Mouse (Mus musculus) hindbrain, embryonic 15.5 days (tissue): ENCODE results near the gene Cdc6. TPM values are rescaled to one million over a fixed set of nuclear protein-coding genes. Genes with fewer than 3 reads are reported as not detected.

Source experiments
- ATAC-seq: fragments of 200-750 bp; cut with Nextera tagmentation; 2 replicates; pipeline ENCODE4 v1.8.0; 2017; ENCODE audit warnings: low read depth, moderate number of reproducible peaks, moderate TSS enrichment; ENCODE audit not compliant: low FRiP score
- H3K27ac ChIP-seq: fragments of 300-500 bp; sonication (generic); replicated peaks from 2 replicates; pipeline ENCODE4 v1.5.1; 2015; ENCODE audit warnings: mild to moderate bottlenecking, inconsistent platforms
- H3K27me3 ChIP-seq: fragments of 300-500 bp; sonication (generic); 2 replicates; pipeline ENCODE4 v1.6.1; 2015; ENCODE audit warnings: control low read depth, inconsistent platforms
- H3K36me3 ChIP-seq: fragments of 300-500 bp; sonication (generic); 2 replicates; pipeline ENCODE4 v1.6.1; 2015; ENCODE audit warnings: control low read depth, inconsistent platforms
- H3K4me1 ChIP-seq: fragments of 300-500 bp; sonication (generic); replicated peaks from 2 replicates; pipeline ENCODE4 v1.6.1; 2015; ENCODE audit warnings: control low read depth, inconsistent platforms
- H3K4me2 ChIP-seq: fragments of 300-500 bp; sonication (generic); 2 replicates; pipeline ENCODE4 v1.6.1; 2015; ENCODE audit warnings: moderate library complexity, mild to moderate bottlenecking, inconsistent platforms
- H3K4me3 ChIP-seq: fragments of 300-500 bp; sonication (generic); 2 replicates; pipeline ENCODE4 v1.5.1; 2015; ENCODE audit warnings: mild to moderate bottlenecking, inconsistent platforms
- H3K9ac ChIP-seq: fragments of 300-500 bp; sonication (generic); 2 replicates; pipeline ENCODE4 v1.6.1; 2015; ENCODE audit warnings: inconsistent platforms
- H3K9me3 ChIP-seq: fragments of 300-500 bp; sonication (generic); 2 replicates; pipeline ENCODE4 v1.6.1; 2016; ENCODE audit warnings: control low read depth, inconsistent platforms
- WGBS: fragments of 180-500 bp; shearing (Covaris S2); methylation state at CpG from one replicate; pipeline ENCODE4 v1.1.7; 2015; 5-methylcytosine and 5-hydroxymethylcytosine counted together
- polyA plus RNA-seq: library from polyadenylated mRNA; unstranded; fragments of >200 nt; fragmentation: Nextera tagmentation; extraction: Ambion mirVana; gene quantifications from 2 replicates; pipeline ENCODE4 v1.2.1, GENCODE M21; 2015

The Cdc6 gene
- polyA plus RNA-seq = 5.5 and 6.0 TPM in 2 replicates

DNA sequence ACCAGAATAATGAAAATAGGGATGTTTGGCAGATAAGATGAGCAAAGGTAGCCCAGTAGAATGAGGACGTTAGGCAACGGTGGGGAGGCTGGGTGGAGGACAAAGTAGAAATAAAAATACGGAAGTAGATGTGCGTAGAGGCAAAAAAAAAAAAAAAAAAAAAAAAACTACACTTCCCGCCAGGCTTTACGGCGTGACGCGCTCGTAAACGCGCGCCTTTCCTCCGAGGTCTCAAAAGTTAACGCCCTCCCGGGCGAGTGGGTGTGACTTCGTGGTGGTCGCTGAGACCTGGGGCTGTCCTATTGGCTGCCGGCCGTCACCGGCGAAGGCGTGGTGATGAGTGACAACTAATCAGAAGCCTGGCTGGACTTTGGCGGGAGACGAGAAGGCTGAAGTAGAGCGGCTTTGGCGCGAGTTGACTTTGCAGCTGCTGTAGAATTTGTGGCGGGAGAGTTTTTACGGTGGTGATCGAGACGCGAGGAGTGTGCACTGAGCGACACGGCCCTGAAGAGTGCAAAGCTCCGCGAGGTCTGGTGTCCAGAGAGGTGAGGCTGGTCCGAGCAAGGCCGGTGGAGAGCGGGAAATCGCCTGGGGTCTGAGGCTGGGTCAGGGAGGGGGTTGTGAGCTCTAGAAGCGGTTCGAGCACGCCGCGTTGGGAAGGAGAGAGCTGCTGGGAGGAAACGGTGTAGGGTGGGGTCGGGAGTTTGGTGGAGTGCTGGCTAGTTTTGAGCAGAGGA, at the start of gene Cdc6:
TSS of gene Cdc6 (plus strand) at position 365 of the 737 bp plus-strand sequence.
- under 1% methylated on average over 49 of the region's 49 CpGs for WGBS
- Histone ChIP-seq H3K27ac (peak within 1 kb of the TSS; percentile 44; the same call in 1 of the 2 replicates), H3K4me2 (peak within 1 kb of the TSS; percentile 80), H3K4me3 (peak within 1 kb of the TSS; percentile 39), H3K9me3 (no peaks in the 10 kb centered on the region), H3K9ac (no peak within 1 kb of the TSS), H3K4me1 (peaks cover 10% of the 10 kb centered on the region), H3K36me3 (no peaks in the 10 kb centered on the region), H3K27me3 (no peaks in the 10 kb centered on the region)
- ATAC-seq = peak; percentile 97

- H3K4me3 ChIP-seq = no peak overlapping the region
- no peaks in the 10 kb centered on the region for H3K27me3 ChIP-seq
- H3K4me1 ChIP-seq = peaks cover 10% of the 10 kb centered on the region
- no peak overlapping the region for H3K27ac ChIP-seq
- no peak for ATAC-seq
- H3K9me3 ChIP-seq = no peaks in the 10 kb centered on the region
- no peaks in the 10 kb centered on the region for H3K36me3 ChIP-seq
- 39% methylated on average over 14 of the region's 14 CpGs for WGBS
- no peak overlapping the region for H3K4me2 ChIP-seq
- no peak overlapping the region for H3K9ac ChIP-seq
Observed at GRCm38 (mm10) chr11:98858759-98859731, 48.6 kb upstream of the Cdc6 start.

GRCm38 (mm10) chr11:98863028-98863750, 44.4 kb upstream of the Cdc6 start, which contains the start of gene Wipf2:
TSS of gene Wipf2 (plus strand) at chr11:98863638.
- ATAC-seq = peak; percentile 91
- Histone ChIP-seq H3K9ac (peak within 1 kb of the TSS; percentile 66), H3K36me3 (peaks cover 5% of the 10 kb centered on the region; the same call in 1 of the 2 replicates), H3K4me3 (peak within 1 kb of the TSS; percentile 63), H3K4me1 (peaks cover 21% of the 10 kb centered on the region), H3K4me2 (peak within 1 kb of the TSS; percentile 75), H3K27me3 (no peaks in the 10 kb centered on the region), H3K27ac (peak within 1 kb of the TSS; percentile 97), H3K9me3 (no peaks in the 10 kb centered on the region)
- 7% methylated on average over 39 of the region's 41 CpGs for WGBS

DNA sequence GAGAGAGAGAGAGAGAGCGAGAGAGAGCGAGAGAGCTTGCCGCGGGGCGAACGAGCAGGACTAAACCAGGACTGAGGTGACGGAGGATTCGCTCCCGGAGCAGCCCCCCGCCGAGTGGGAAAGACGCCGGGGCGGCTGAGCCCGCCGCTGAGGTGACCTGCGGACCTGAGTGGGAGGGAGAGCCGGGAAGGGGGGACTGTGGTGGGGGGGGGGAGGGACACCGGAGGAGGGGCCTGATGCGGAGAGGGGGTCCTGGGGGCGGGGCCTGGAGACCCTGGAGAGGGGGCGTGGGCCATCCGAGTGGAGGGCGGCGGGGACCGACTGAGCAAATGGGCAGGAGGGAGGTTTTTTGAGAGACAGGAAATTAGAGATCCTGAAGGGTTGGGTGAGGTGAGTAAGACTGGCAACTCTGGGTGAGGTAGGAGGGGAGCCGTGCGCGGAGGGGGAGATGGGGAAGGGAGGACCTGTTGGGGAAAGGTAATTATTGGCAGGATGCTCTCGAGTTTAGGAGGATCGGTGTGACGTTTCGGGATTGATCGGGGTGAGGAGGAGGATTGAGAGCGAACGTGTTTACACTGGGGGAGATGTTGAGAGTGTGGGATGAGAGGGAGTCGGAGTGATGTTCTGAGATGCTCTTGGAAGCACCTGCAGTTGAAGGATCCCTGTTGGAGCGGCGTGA, 43.7 kb upstream of the Cdc6 start:
- Histone ChIP-seq H3K4me2 (peak overlapping the region; percentile 75), H3K4me1 (peaks cover 22% of the 10 kb centered on the region), H3K9ac (peak overlapping the region; percentile 66), H3K36me3 (peaks cover 5% of the 10 kb centered on the region; the same call in 1 of the 2 replicates), H3K4me3 (peak overlapping the region; percentile 63), H3K9me3 (no peaks in the 10 kb centered on the region), H3K27ac (peak overlapping the region; percentile 97), H3K27me3 (no peaks in the 10 kb centered on the region)
- WGBS = under 1% methylated on average over 31 of the region's 39 CpGs
- ATAC-seq = peak; percentile 63

DNA sequence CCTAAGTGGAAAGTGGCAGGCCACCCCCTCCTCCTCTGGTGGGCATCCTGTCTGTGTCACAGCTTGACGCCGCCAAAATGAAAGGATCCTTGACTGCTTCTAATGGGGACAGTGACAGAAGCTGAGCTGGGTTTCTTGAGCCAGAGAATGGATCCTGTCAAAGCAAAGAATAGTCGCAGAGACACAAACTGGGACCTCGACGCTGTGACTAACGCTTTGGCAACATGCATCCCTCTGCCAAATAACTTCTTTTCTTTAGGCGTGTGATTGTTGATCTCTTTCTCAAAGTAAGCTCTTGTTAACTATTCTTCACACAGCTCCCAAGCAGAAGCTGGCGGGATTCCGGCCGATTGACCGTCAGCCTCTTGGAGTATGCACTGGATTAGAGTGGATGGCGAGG, 40.3 kb upstream of the Cdc6 start:
- no peak overlapping the region for H3K27ac ChIP-seq
- H3K9me3 ChIP-seq = no peaks in the 10 kb centered on the region
- H3K4me1 ChIP-seq = peaks cover 32% of the 10 kb centered on the region
- H3K4me3 ChIP-seq = no peak overlapping the region
- peaks cover 11% of the 10 kb centered on the region for H3K36me3 ChIP-seq
- H3K4me2 ChIP-seq = no peak overlapping the region
- no peak for ATAC-seq
- 25% methylated on average over 12 of the region's 12 CpGs for WGBS
- no peak overlapping the region for H3K9ac ChIP-seq
- H3K27me3 ChIP-seq = no peaks in the 10 kb centered on the region

DNA sequence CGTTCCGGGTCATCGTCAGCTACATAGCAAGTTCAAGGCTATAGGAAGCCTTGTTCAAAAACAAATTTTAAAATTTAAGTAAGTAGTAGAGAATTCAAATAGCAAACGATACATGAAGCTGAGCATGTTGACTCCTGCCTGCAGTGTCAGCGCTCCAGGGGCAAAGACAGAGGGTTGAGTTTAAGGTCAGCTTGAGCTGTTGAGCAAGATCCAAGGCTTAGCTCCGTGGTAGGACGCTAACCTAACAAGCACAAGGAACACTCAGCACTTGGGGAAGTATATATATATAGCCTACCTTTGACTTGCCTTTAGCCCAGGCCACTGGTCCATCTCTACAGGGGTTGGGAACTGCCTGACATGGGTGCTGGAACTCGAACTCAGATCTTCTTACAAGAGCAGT, 37.7 kb upstream of the Cdc6 start:
- WGBS = 95% methylated on average over 8 of the region's 8 CpGs
- H3K9ac ChIP-seq = no peak overlapping the region
- H3K4me1 ChIP-seq = peaks cover 16% of the 10 kb centered on the region
- H3K9me3 ChIP-seq = no peaks in the 10 kb centered on the region
- peaks cover 11% of the 10 kb centered on the region for H3K36me3 ChIP-seq
- no peaks in the 10 kb centered on the region for H3K27me3 ChIP-seq
- no peak for ATAC-seq
- no peak overlapping the region for H3K4me3 ChIP-seq
- H3K4me2 ChIP-seq = no peak overlapping the region
- H3K27ac ChIP-seq = no peak overlapping the region

GRCm38 (mm10) chr11:98870791-98871190, 36.8 kb upstream of the Cdc6 start:
- H3K4me1 ChIP-seq = peaks cover 15% of the 10 kb centered on the region
- no peak overlapping the region for H3K9ac ChIP-seq
- peaks cover 11% of the 10 kb centered on the region for H3K36me3 ChIP-seq
- no peaks in the 10 kb centered on the region for H3K27me3 ChIP-seq
- ATAC-seq = no peak
- H3K4me3 ChIP-seq = no peak overlapping the region
- H3K4me2 ChIP-seq = no peak overlapping the region
- 0 out of 2 replicates have a peak overlapping the region, but pooled peaks have one; percentile 17 for H3K27ac ChIP-seq
- no peaks in the 10 kb centered on the region for H3K9me3 ChIP-seq
- WGBS = 79% methylated on average over 5 of the region's 5 CpGs

- Histone ChIP-seq H3K27me3 (no peaks in the 10 kb centered on the region), H3K4me1 (peaks cover 15% of the 10 kb centered on the region), H3K9ac (no peak overlapping the region), H3K9me3 (no peaks in the 10 kb centered on the region), H3K36me3 (peaks cover 11% of the 10 kb centered on the region), H3K4me3 (no peak overlapping the region), H3K27ac (0 out of 2 replicates have a peak overlapping the region, but pooled peaks have one; percentile 39), H3K4me2 (no peak overlapping the region)
- no peak for ATAC-seq
- WGBS = 66% methylated on average over 4 of the region's 4 CpGs
Observed at GRCm38 (mm10) chr11:98871416-98871815, 36.2 kb upstream of the Cdc6 start.

DNA sequence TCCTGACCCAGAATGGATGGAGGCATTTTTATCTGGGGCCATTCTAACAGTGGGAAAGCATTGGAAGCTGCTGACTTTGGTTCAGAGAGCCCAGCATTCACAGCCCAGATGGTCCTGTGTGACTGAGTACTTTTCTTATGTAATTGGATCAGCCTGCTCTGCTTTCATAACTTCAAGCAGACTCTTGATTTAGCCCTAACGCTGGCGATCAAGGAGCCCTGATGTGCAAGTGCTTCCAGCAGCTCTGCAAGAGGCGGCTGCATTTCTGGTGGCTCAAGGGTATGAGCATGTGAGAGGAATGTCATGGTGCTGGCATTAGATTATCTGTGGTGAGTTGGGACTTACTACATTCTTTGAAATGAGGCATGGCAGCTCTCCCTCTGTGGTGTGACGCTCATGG, 35.6 kb upstream of the Cdc6 start:
- no peak for ATAC-seq
- Histone ChIP-seq H3K9ac (no peak overlapping the region), H3K36me3 (peaks cover 11% of the 10 kb centered on the region)

GRCm38 (mm10) chr11:98873900-98874299, 33.7 kb upstream of the Cdc6 start:
- Histone ChIP-seq H3K36me3 (peaks cover 5% of the 10 kb centered on the region; the same call in 1 of the 2 replicates), H3K27me3 (no peaks in the 10 kb centered on the region), H3K4me3 (no peak overlapping the region), H3K9me3 (no peaks in the 10 kb centered on the region), H3K4me1 (peaks cover 12% of the 10 kb centered on the region), H3K4me2 (no peak overlapping the region), H3K27ac (no peak overlapping the region), H3K9ac (no peak overlapping the region)
- 96% methylated on average over 9 of the region's 9 CpGs for WGBS
- no peak for ATAC-seq

More for the DNA sequence above, 35.6 kb upstream of the Cdc6 start:
- Histone ChIP-seq H3K4me3 (no peak overlapping the region), H3K27me3 (no peaks in the 10 kb centered on the region), H3K27ac (peak overlapping the region; percentile 39; the same call in 1 of the 2 replicates), H3K4me2 (no peak overlapping the region), H3K9me3 (no peaks in the 10 kb centered on the region), H3K4me1 (peaks cover 15% of the 10 kb centered on the region)
- WGBS = 66% methylated on average over 4 of the region's 4 CpGs

DNA sequence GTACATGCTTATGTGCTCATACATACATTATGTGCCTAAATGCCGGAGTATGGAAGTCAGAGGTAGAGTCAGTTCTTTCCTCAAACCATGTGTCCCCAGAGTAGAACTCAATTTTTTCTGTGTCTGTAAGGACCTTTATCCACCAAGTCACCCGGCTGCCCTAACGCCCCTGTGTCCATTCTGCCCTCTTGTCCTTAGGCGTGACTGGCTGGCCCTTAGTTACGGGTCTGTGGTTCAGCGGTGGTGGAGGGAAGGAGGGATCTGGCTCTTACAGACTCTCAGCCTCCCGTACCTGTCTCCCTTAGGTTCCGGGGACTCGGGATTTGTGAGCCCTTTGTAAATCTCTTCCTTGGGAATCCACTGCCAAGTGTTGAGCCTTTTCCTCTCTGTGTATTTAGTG, 30.6 kb upstream of the Cdc6 start:
- no peak for ATAC-seq
- Histone ChIP-seq H3K4me1 (peaks cover 5% of the 10 kb centered on the region; the same call in 1 of the 2 replicates), H3K4me3 (no peak overlapping the region), H3K36me3 (no peaks in the 10 kb centered on the region), H3K27ac (no peak overlapping the region), H3K4me2 (no peak overlapping the region), H3K9ac (no peak overlapping the region), H3K27me3 (no peaks in the 10 kb centered on the region), H3K9me3 (no peaks in the 10 kb centered on the region)
- WGBS = 66% methylated on average over 9 of the region's 9 CpGs
